Mouse (Mus musculus): ENCODE data around the gene Ythdf1. TPM values are rescaled to one million over a fixed set of nuclear protein-coding genes. Genes with fewer than 3 reads are reported as not detected.

The Ythdf1 gene
- polyA plus RNA-seq, 1 experiment from 2014 or later, result 44.9 TPM

DNA sequence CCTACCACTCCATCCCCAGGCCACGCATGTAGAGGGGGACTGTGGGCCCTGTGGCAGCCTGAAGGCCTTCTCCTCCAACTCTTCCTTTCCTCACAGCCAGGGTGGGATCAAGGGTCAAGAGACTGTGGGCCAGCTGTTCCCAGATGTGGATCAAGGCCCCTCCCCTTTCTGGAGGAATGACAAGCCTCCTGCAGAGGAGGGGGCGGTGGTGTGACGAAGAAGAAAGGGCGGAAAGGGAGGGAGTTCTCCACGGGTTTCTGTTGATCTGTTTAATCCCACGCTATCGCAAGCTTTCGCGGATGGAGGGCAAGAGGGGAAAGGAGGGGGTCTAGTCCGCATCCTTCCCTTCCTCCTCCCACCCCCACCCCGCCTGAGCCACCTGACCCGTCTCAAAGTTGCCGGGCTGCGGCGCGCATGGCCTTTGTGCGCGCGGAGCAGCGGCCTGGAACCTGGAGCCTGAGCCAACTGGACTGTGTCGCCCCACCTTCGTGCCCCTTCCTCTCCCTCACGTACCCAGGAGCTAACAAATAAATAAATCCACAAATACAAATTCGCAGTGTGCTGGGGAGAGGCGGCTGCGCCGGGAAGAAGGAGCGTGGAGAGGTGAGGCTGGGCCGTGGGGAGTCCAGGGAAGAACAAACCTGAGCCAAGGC is 30.2 kb downstream of the Ythdf1 start:
- Histone ChIP-seq H3K9me3 (ENCODE audit: control insufficient read depth, low read length) (no peaks in the 10 kb centered on the region), H3K4me1 (replicated peaks; ENCODE audit: control insufficient read depth, insufficient read depth, low read length) (peaks cover 34% of the 10 kb centered on the region), H3K4me2 (ENCODE audit: low read length) (peak overlapping the region; percentile 49), H3K4me3 (replicated peaks; ENCODE audit: low read length) (peak overlapping the region; percentile 79), H3K27me3 (replicated peaks; ENCODE audit: control insufficient read depth, insufficient read depth, low read length) (peaks cover 6% of the 10 kb centered on the region; the same call in 1 of the 2 replicates), H3K36me3 (ENCODE audit: control insufficient read depth, insufficient read depth) (no peaks in the 10 kb centered on the region), H3K27ac (ENCODE audit: low read length) (peak overlapping the region; percentile 98), H3K9ac (replicated peaks; ENCODE audit: low read depth, low read length) (peak overlapping the region; percentile 96)
- 5% methylated on average over 29 of the region's 29 CpGs for WGBS
- no peak for ATAC-seq

DNA sequence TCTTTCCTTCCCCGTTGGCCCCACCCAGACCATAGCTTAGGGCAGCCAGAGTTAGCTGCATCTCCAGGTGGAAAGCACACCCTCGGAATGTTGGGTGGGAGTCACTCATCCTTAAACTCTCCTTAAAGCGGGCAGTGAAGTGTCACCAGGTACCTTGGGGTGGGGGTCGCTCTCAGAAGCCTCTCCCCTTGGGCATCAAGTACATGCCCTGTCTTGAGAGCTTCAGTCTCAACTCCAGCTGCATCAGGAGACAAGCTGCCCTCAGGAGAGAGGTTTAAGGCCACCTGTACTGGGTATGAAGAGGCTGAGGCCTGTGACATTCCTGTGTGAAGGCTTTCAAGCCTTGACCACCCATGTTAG is 30.8 kb downstream of the Ythdf1 start:
- H3K4me1 ChIP-seq (replicated peaks; ENCODE audit: control insufficient read depth, insufficient read depth, low read length), result peaks cover 29% of the 10 kb centered on the region
- WGBS, result 9% methylated on average over 4 of the region's 4 CpGs

DNA sequence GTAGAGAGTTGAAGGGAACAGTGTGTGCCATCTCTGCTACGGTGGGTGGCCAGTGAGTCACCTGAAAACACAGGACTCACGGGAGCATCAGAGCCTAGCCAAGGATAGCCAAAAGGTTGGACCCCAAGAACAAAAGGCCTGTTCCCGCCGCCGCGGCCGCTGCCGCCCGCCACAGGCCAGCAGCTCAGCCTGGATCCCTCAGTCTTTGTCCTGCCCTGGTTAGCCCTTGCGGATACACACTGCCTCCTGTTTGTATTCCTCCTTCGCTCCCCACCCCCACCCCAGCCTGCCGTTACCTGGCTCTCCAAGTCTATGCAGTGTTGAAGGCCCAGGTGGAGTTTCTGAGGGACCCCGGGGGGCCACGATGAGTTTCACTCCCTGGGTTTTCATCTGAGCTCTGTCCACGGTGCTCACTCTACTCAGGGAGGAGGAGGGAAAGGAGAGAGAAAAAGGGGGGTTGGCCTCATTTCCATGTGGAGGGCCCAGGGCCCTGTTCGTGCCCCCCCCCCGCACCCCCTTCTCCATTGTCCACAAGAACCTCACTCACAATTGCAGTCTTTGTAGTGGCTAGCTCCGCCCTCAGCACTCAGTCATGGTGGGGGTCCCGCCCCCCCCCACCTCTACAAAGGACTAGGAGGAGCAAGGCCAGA is 31.4 kb downstream of the Ythdf1 start:
- peaks cover 29% of the 10 kb centered on the region for H3K4me1 ChIP-seq (replicated peaks; ENCODE audit: control insufficient read depth, insufficient read depth, low read length)
- H3K36me3 ChIP-seq (ENCODE audit: control insufficient read depth, insufficient read depth), result no peaks in the 10 kb centered on the region
- H3K4me3 ChIP-seq (replicated peaks; ENCODE audit: low read length), result peak overlapping the region; percentile 0; the same call in 1 of the 2 replicates
- peak overlapping the region; percentile 98 for H3K27ac ChIP-seq (ENCODE audit: low read length)
- 9% methylated on average over 18 of the region's 19 CpGs for WGBS
- peak overlapping the region; percentile 33 for H3K9ac ChIP-seq (replicated peaks; ENCODE audit: low read depth, low read length)
- peaks cover 6% of the 10 kb centered on the region; the same call in 1 of the 2 replicates for H3K27me3 ChIP-seq (replicated peaks; ENCODE audit: control insufficient read depth, insufficient read depth, low read length)
- no peak for ATAC-seq
- no peaks in the 10 kb centered on the region for H3K9me3 ChIP-seq (ENCODE audit: control insufficient read depth, low read length)
- peak overlapping the region; percentile 27 for H3K4me2 ChIP-seq (ENCODE audit: low read length)

More for the DNA sequence above, 30.8 kb downstream of the Ythdf1 start:
- peak overlapping the region; percentile 98 for H3K27ac ChIP-seq (ENCODE audit: low read length)
- no peak for ATAC-seq
- no peaks in the 10 kb centered on the region for H3K9me3 ChIP-seq (ENCODE audit: control insufficient read depth, low read length)
- H3K36me3 ChIP-seq (ENCODE audit: control insufficient read depth, insufficient read depth), result no peaks in the 10 kb centered on the region
- H3K4me3 ChIP-seq (replicated peaks; ENCODE audit: low read length), result no peak overlapping the region
- H3K4me2 ChIP-seq (ENCODE audit: low read length), result peak overlapping the region; percentile 49
- H3K27me3 ChIP-seq (replicated peaks; ENCODE audit: control insufficient read depth, insufficient read depth, low read length), result peaks cover 6% of the 10 kb centered on the region; the same call in 1 of the 2 replicates
- H3K9ac ChIP-seq (replicated peaks; ENCODE audit: low read depth, low read length), result peak overlapping the region; percentile 96; the same call in 1 of the 2 replicates

DNA sequence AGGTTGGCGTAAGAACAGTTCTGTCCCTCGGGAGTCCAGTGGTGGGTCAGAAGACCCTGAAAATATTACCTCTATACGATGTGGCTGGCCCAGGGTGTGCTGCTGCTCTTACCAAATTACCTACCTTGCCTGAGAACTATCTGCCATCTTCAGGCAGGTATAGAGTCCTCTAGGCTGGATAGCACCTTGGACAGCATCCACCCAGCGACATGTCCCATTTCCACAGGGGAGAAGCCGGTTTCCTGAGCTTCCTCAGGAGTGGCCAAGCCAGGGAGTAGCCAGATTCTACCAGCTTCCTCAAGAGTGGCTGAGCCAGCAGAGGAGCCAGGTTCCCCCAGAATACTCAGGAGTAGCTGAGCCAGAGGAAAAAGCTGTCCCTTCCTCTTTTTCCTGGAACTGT is 35.5 kb downstream of the Ythdf1 start:
- Histone ChIP-seq H3K27ac (ENCODE audit: low read length) (no peak overlapping the region), H3K36me3 (ENCODE audit: control insufficient read depth, insufficient read depth) (no peaks in the 10 kb centered on the region), H3K9ac (replicated peaks; ENCODE audit: low read depth, low read length) (no peak overlapping the region), H3K4me3 (replicated peaks; ENCODE audit: low read length) (no peak overlapping the region), H3K4me2 (ENCODE audit: low read length) (no peak overlapping the region), H3K9me3 (ENCODE audit: control insufficient read depth, low read length) (no peaks in the 10 kb centered on the region), H3K4me1 (replicated peaks; ENCODE audit: control insufficient read depth, insufficient read depth, low read length) (peaks cover 21% of the 10 kb centered on the region), H3K27me3 (replicated peaks; ENCODE audit: control insufficient read depth, insufficient read depth, low read length) (peaks cover 4% of the 10 kb centered on the region; the same call in 1 of the 2 replicates)
- WGBS, result 84% methylated on average over 5 of the region's 5 CpGs
- ATAC-seq, result no peak

DNA sequence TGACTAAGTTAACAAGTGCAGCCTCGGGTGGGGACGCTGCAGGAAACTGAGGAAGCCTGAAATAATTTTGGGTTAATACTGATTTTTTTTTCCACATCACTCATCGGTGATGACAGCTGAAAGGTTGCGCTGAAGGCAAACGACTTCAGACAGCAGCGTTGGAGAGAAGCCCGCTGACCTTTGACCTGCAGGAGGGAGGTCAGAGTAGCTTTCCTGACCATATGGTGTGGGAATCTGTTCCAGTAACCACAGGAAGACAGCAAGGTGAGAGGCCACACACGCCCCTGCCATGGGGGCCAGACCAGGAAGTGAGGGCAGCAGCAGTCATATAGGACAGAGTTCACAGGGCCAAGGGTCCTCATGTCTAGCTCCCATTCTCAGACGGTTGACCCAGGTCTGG is 39.5 kb downstream of the Ythdf1 start:
- Histone ChIP-seq H3K27ac (ENCODE audit: low read length) (no peak overlapping the region), H3K9me3 (ENCODE audit: control insufficient read depth, low read length) (no peaks in the 10 kb centered on the region), H3K4me1 (replicated peaks; ENCODE audit: control insufficient read depth, insufficient read depth, low read length) (peaks cover 22% of the 10 kb centered on the region), H3K9ac (replicated peaks; ENCODE audit: low read depth, low read length) (no peak overlapping the region), H3K4me3 (replicated peaks; ENCODE audit: low read length) (no peak overlapping the region), H3K27me3 (replicated peaks; ENCODE audit: control insufficient read depth, insufficient read depth, low read length) (no peaks in the 10 kb centered on the region), H3K36me3 (ENCODE audit: control insufficient read depth, insufficient read depth) (no peaks in the 10 kb centered on the region), H3K4me2 (ENCODE audit: low read length) (no peak overlapping the region)
- 84% methylated on average over 9 of the region's 9 CpGs for WGBS
- no peak for ATAC-seq

DNA sequence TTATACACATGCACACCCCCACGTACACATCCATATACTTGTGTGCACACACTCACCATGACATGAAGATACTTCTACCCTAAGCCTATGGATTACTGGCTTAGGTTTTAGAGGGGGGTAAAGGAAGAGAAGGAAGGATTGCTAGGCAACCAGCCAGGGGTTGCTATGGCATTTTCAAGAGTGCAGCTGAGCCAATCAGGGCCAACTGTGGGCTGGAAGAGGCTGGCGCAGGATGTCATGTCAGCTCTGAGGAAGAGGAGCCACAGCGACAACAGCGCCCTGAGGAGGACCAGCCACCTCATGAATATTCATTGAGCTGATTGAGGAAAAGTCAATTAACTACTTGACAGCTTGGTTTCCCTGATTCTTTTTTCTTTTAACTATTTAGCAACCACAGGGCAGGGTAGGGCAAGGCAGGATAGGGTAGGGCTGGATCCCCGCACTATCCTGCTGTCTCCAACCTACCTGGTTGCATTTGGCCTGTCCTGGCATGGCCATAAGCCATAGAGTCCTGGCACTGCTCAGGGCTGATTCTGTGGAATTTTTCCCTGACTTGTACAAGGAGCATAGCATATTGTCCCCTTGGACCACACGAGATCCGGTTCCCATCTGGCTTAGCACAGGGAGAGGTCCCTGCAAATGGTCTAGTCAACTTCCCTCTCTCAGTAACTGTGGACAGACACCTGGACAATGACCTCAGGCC is 41.2 kb downstream of the Ythdf1 start:
- ATAC-seq, result peak; percentile 97
- Histone ChIP-seq H3K4me2 (ENCODE audit: low read length) (peak overlapping the region; percentile 30), H3K36me3 (ENCODE audit: control insufficient read depth, insufficient read depth) (no peaks in the 10 kb centered on the region), H3K27me3 (replicated peaks; ENCODE audit: control insufficient read depth, insufficient read depth, low read length) (no peaks in the 10 kb centered on the region), H3K27ac (ENCODE audit: low read length) (peak overlapping the region; percentile 84), H3K9ac (replicated peaks; ENCODE audit: low read depth, low read length) (no peak overlapping the region), H3K4me1 (replicated peaks; ENCODE audit: control insufficient read depth, insufficient read depth, low read length) (peaks cover 22% of the 10 kb centered on the region), H3K4me3 (replicated peaks; ENCODE audit: low read length) (no peak overlapping the region), H3K9me3 (ENCODE audit: control insufficient read depth, low read length) (no peaks in the 10 kb centered on the region)
- WGBS, result 19% methylated on average over 7 of the region's 7 CpGs

DNA sequence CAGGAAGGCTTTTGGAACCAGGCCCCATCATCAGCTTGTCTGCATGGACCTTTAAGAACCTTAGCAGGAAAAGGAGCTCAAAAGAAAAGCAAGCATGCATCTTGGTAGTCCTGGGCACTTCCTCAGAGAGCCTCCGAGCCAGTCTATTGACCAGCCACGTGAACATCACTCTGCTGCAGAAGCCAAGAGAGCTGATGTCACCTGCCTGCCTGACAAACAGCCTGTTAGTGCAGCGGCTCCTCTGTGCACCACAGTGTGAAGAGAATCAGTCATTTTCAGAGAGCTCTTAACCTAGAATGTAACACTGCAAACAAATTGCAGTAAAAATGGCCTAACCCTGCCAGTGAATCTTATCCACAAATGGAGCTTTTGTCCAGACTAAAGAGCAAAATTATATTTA is 50.7 kb downstream of the Ythdf1 start:
- no peaks in the 10 kb centered on the region for H3K36me3 ChIP-seq (ENCODE audit: control insufficient read depth, insufficient read depth)
- WGBS, result 55% methylated on average over 3 of the region's 3 CpGs
- H3K27ac ChIP-seq (ENCODE audit: low read length), result no peak overlapping the region
- ATAC-seq, result no peak
- no peaks in the 10 kb centered on the region for H3K27me3 ChIP-seq (replicated peaks; ENCODE audit: control insufficient read depth, insufficient read depth, low read length)
- H3K9me3 ChIP-seq (ENCODE audit: control insufficient read depth, low read length), result no peaks in the 10 kb centered on the region
- H3K4me1 ChIP-seq (replicated peaks; ENCODE audit: control insufficient read depth, insufficient read depth, low read length), result no peaks in the 10 kb centered on the region
- no peak overlapping the region for H3K4me2 ChIP-seq (ENCODE audit: low read length)
- H3K4me3 ChIP-seq (replicated peaks; ENCODE audit: low read length), result no peak overlapping the region
- H3K9ac ChIP-seq (replicated peaks; ENCODE audit: low read depth, low read length), result no peak overlapping the region

DNA sequence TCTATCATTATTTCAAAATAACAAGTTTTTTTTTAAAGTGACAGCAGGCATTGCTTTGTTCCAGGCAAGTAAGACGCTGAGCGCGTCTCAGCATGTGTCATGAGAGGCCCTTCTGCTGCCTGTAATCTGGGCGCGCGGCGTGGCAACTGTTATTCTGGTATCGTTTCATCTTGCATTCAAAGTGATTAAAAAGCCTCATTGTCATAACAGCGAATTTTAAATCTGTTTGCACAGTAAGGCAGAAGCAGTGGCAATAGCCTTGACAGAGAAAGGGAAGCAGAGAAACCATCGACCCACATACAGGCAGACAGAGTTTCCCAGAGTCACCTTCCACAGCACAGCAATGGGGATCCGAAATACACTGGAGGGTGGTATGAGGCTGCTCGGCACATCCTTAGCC is 59.2 kb downstream of the Ythdf1 start:
- Histone ChIP-seq H3K9ac (replicated peaks; ENCODE audit: low read depth, low read length) (peak overlapping the region; percentile 5; the same call in 1 of the 2 replicates), H3K4me2 (ENCODE audit: low read length) (no peak overlapping the region), H3K9me3 (ENCODE audit: control insufficient read depth, low read length) (no peaks in the 10 kb centered on the region), H3K27ac (ENCODE audit: low read length) (peak overlapping the region; percentile 88), H3K27me3 (replicated peaks; ENCODE audit: control insufficient read depth, insufficient read depth, low read length) (peaks cover 5% of the 10 kb centered on the region; the same call in 1 of the 2 replicates), H3K4me3 (replicated peaks; ENCODE audit: low read length) (no peak overlapping the region), H3K36me3 (ENCODE audit: control insufficient read depth, insufficient read depth) (no peaks in the 10 kb centered on the region), H3K4me1 (replicated peaks; ENCODE audit: control insufficient read depth, insufficient read depth, low read length) (peaks cover 22% of the 10 kb centered on the region)
- ATAC-seq, result peak; percentile 80
- WGBS, result 32% methylated on average over 12 of the region's 12 CpGs

DNA sequence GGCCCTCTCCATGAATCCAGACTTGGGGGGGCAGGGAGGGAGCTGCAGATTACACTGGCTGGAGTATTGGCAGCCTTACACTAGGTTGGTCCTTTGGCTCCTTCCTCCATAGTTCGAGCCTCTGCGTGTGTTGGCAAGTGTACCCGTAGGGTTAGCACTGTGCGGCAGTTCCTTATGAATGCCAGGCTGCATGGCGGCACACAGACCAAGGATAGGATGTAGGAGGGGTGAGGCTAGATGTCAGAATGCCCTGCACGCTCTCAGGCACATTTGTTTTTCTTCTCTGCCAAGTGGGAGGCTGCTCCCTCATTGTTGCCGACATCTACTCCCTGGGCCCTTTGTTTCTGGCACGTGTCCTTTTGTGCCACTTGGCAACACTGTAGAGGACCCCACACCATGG is 63.6 kb downstream of the Ythdf1 start:
- ATAC-seq, result peak; percentile 46
- WGBS, result 19% methylated on average over 8 of the region's 8 CpGs

More for the DNA sequence above, 63.6 kb downstream of the Ythdf1 start:
- Histone ChIP-seq H3K9ac (replicated peaks; ENCODE audit: low read depth, low read length) (no peak overlapping the region), H3K27me3 (replicated peaks; ENCODE audit: control insufficient read depth, insufficient read depth, low read length) (peaks cover 5% of the 10 kb centered on the region; the same call in 1 of the 2 replicates), H3K4me1 (replicated peaks; ENCODE audit: control insufficient read depth, insufficient read depth, low read length) (peaks cover 30% of the 10 kb centered on the region), H3K36me3 (ENCODE audit: control insufficient read depth, insufficient read depth) (no peaks in the 10 kb centered on the region), H3K9me3 (ENCODE audit: control insufficient read depth, low read length) (no peaks in the 10 kb centered on the region), H3K27ac (ENCODE audit: low read length) (no peak overlapping the region), H3K4me2 (ENCODE audit: low read length) (no peak overlapping the region), H3K4me3 (replicated peaks; ENCODE audit: low read length) (no peak overlapping the region)

Data from forebrain, embryonic 16.5 days (tissue).